Mouse (Mus musculus) liver, embryonic 14.5 days (tissue): ENCODE measurements at regions not wholly inside any gene's neighbourhood (a gene's known extent, or its start where the extent isn't known, plus 50 kb on each side); places are given as distances from the start of the nearest gene placed in this dataset.

Experiments used
- ATAC-seq: fragments of 200-750 bp; cut with Nextera tagmentation; 2 replicates; pipeline ENCODE4 v1.8.0; 2017; ENCODE audit warnings: moderate number of reproducible peaks, mild to moderate bottlenecking, moderate library complexity; ENCODE audit not compliant: insufficient read depth
- DNase-seq, 3 experiments: peaks; one replicate each; pipeline ENCODE4 v3.0.0-alpha.2; 2012 to 2013; ENCODE audit warnings: low read depth in 3 of 3, low spot score in 3 of 3
- H3K27ac ChIP-seq: fragments of 300-500 bp; sonication (generic); 2 replicates; pipeline ENCODE4 v1.5.1; 2014; ENCODE audit warnings: moderate library complexity, mild to moderate bottlenecking, control low read depth, inconsistent platforms
- H3K27me3 ChIP-seq: fragments of 300-500 bp; sonication (generic); 2 replicates; pipeline ENCODE4 v1.6.1; 2014; ENCODE audit warnings: mild to moderate bottlenecking, low read length, moderate library complexity; ENCODE audit not compliant: control insufficient read depth, insufficient read depth
- H3K36me3 ChIP-seq: fragments of 300-500 bp; sonication (generic); replicated peaks from 2 replicates; pipeline ENCODE4 v1.6.1; 2014; ENCODE audit warnings: low read depth; ENCODE audit not compliant: control insufficient read depth, insufficient read depth
- H3K4me1 ChIP-seq, 2 experiments: fragments of 200-500 bp in 1 of 2; fragments of 300-500 bp in 1 of 2; sonication (generic) in 1 of 2; replicated peaks; 2 replicates each; pipeline ENCODE4 v1.6.1; 2012 to 2014; ENCODE audit warnings: antibody characterized with exemption in 1 of 2, inconsistent platforms in 1 of 2, low read length in 1 of 2; ENCODE audit not compliant: control insufficient read depth in 2 of 2, insufficient read depth in 2 of 2
- H3K4me2 ChIP-seq: fragments of 300-500 bp; sonication (generic); 2 replicates; pipeline ENCODE4 v1.6.1; 2014; ENCODE audit warnings: low read depth, mild to moderate bottlenecking, control low read depth, moderate library complexity
- H3K4me3 ChIP-seq, 2 experiments: fragments of 200-500 bp in 1 of 2; fragments of 300-500 bp in 1 of 2; sonication (generic) in 1 of 2; 2 replicates each; pipeline ENCODE4 v1.5.1; 2012 to 2014; ENCODE audit warnings: low read depth in 2 of 2, low read length in 2 of 2, mild to moderate bottlenecking in 2 of 2, control low read depth in 1 of 2, inconsistent platforms in 1 of 2, moderate library complexity in 1 of 2; ENCODE audit not compliant: insufficient read depth in 1 of 2
- H3K9ac ChIP-seq: fragments of 300-500 bp; sonication (generic); replicated peaks from 2 replicates; pipeline ENCODE4 v1.6.1; 2014; ENCODE audit warnings: mild to moderate bottlenecking, control low read depth, moderate library complexity
- H3K9me3 ChIP-seq: fragments of 300-500 bp; sonication (generic); 2 replicates; pipeline ENCODE4 v1.6.1; 2016; ENCODE audit warnings: low read length, mixed read lengths; ENCODE audit not compliant: control insufficient read depth
- CTCF ChIP-seq: IDR thresholded peaks from 2 replicates; pipeline ENCODE4 v1.5.1; 2016; ENCODE audit warnings: antibody characterized with exemption, low read depth, control low read depth
- EP300 ChIP-seq: IDR thresholded peaks from 2 replicates; pipeline ENCODE4 v1.6.1; 2016; ENCODE audit warnings: antibody characterized with exemption, low read depth
- WGBS: fragments of 180-500 bp; shearing (Covaris S2); extraction: QIAGEN DNeasy Blood & Tissue Kit; methylation state at CpG from one replicate; pipeline ENCODE4 v1.1.7; 2014; ENCODE audit not compliant: insufficient replicate concordance; 5-methylcytosine and 5-hydroxymethylcytosine counted together

GRCm38 (mm10) chr3:38397615-38397956 lies 87.1 kb downstream of the Ankrd50 start:
- TF ChIP-seq CTCF (no peak), EP300 (no peak)
- Histone ChIP-seq H3K27me3 (no peaks in the 10 kb centered on the region; the same call in 1 of the 2 replicates), H3K36me3 (no peaks in the 10 kb centered on the region), H3K27ac (no peak overlapping the region), H3K4me2 (no peak overlapping the region), H3K9ac (no peak overlapping the region), H3K9me3 (no peaks in the 10 kb centered on the region), H3K4me1 (no peaks in the 10 kb centered on the region; a peak in 1 of 4 replicates), H3K4me3 (no peak overlapping the region)
- DNase-seq (no peak), ATAC-seq (no peak)
- WGBS = 58% methylated on average over 13 of the region's 13 CpGs

GRCm38 (mm10) chr3:38396760-38397614 lies 87.7 kb downstream of the Ankrd50 start:
- DNase-seq (no peak), ATAC-seq (no peak)
- Histone ChIP-seq H3K9me3 (no peaks in the 10 kb centered on the region), H3K4me2 (peak overlapping the region; percentile 22), H3K27ac (no peak overlapping the region), H3K4me1 (no peaks in the 10 kb centered on the region; a peak in 1 of 4 replicates), H3K9ac (no peak overlapping the region), H3K36me3 (no peaks in the 10 kb centered on the region), H3K27me3 (no peaks in the 10 kb centered on the region; the same call in 1 of the 2 replicates), H3K4me3 (no peak overlapping the region)
- TF ChIP-seq CTCF (no peak), EP300 (no peak)
- WGBS = 14% methylated on average over 20 of the region's 20 CpGs

- no peak for TF ChIP-seq EP300
- no peak for TF ChIP-seq CTCF
- Histone ChIP-seq H3K9me3 (no peaks in the 10 kb centered on the region), H3K4me1 (no peaks in the 10 kb centered on the region; a peak in 1 of 4 replicates), H3K4me2 (no peak overlapping the region), H3K4me3 (no peak overlapping the region), H3K36me3 (no peaks in the 10 kb centered on the region), H3K27me3 (no peaks in the 10 kb centered on the region; the same call in 1 of the 2 replicates), H3K9ac (no peak overlapping the region), H3K27ac (no peak overlapping the region)
- 33% methylated on average over 4 of the region's 4 CpGs for WGBS
- no peak for ATAC-seq
- no peak for DNase-seq
Measured at GRCm38 (mm10) chr3:38394308-38394707, 90.3 kb downstream of the Ankrd50 start.

GRCm38 (mm10) chr3:38389647-38390046 lies 95.0 kb downstream of the Ankrd50 start:
- 53% methylated on average over 2 of the region's 2 CpGs for WGBS
- Histone ChIP-seq H3K27me3 (no peaks in the 10 kb centered on the region), H3K9ac (no peak overlapping the region), H3K4me3 (no peak overlapping the region), H3K36me3 (no peaks in the 10 kb centered on the region), H3K9me3 (no peaks in the 10 kb centered on the region), H3K4me1 (no peaks in the 10 kb centered on the region), H3K27ac (no peak overlapping the region), H3K4me2 (no peak overlapping the region)
- no peak for DNase-seq
- TF ChIP-seq CTCF (no peak), EP300 (no peak)
- no peak for ATAC-seq

- H3K27ac ChIP-seq = no peak overlapping the region
- ATAC-seq (no peak), DNase-seq (no peak)
- no peaks in the 10 kb centered on the region for H3K27me3 ChIP-seq
- WGBS = 39% methylated on average over 3 of the region's 3 CpGs
- no peaks in the 10 kb centered on the region for H3K36me3 ChIP-seq
- no peak overlapping the region for H3K4me2 ChIP-seq
- H3K4me3 ChIP-seq = no peak overlapping the region
- H3K9me3 ChIP-seq = no peaks in the 10 kb centered on the region
- no peak overlapping the region for H3K9ac ChIP-seq
- TF ChIP-seq CTCF (no peak), EP300 (no peak)
- no peaks in the 10 kb centered on the region for H3K4me1 ChIP-seq
Measured at GRCm38 (mm10) chr3:38388961-38389360, 95.7 kb downstream of the Ankrd50 start.
